Mouse (Mus musculus): Measurements from ENCODE around the gene Ugt1a7c. TPM values are rescaled to one million over a fixed set of nuclear protein-coding genes. Genes with fewer than 3 reads are reported as not detected.
"Not testable (repeated sequence)": the region's sequence is repeated elsewhere in the genome, so short reads cannot be mapped to it uniquely, and the experiment has no call there.

Gene Ugt1a7c
- polyA plus RNA-seq, 1 experiment from 2014 or later, result 0.79 TPM

DNA sequence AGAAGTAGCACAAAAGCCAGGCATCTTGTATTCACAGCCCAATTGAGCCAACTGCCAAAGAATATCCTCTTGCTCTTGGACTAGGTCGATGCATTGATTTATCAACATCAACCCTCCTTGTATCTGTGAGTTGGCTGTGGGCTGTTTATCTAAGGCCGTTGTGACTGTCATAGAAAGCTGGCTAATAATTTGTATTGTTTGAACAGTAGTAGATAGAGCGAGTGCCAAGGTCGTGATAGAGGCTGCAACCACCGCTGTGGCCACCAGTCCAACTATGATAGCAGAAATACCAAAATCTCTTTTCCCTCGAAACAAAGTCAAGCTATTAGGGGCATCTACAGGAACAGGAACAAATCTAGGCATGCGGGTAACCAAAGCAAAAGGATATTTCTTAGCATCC lies 77.3 kb downstream of the Ugt1a7c start:
- 88% methylated on average over 6 of the region's 7 CpGs for WGBS
- not testable (repeated sequence) for H3K4me1 ChIP-seq; H3K4me3 ChIP-seq; H3K36me3 ChIP-seq; DNase-seq (ENCODE audit: low spot score); H3K27me3 ChIP-seq (ENCODE audit: insufficient read depth, poor library complexity, severe bottlenecking); H3K27ac ChIP-seq; H3K9me3 ChIP-seq

DNA sequence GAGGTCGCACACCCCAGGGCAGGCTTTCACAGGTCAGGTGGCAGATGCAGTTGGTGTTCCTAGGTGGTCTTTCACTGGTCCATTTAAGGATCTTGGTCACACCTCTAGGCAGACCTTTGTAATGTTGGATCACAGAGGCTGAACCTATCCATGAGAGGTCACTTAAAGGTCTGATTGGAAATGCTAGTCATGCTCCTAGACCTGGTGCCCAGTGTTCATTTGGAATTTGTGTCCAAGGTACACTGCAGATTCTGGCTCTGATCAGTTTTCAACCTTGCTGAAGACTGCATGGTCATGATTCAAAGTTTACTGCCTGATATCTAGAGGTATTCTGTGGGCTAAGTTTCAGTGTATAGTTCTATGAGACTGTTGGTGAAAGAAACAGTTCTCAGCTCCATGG lies 84.8 kb downstream of the Ugt1a7c start:
- 74% methylated on average over 1 of the region's 1 CpGs for WGBS
- Histone ChIP-seq H3K9me3 (peaks cover 11% of the 10 kb centered on the region), H3K27me3 (ENCODE audit: insufficient read depth, poor library complexity, severe bottlenecking) (no peaks in the 10 kb centered on the region), H3K4me3 (no peak overlapping the region), H3K36me3 (no peaks in the 10 kb centered on the region), H3K27ac (no peak overlapping the region), H3K4me1 (no peaks in the 10 kb centered on the region)
- no peak for DNase-seq (ENCODE audit: low spot score)

DNA sequence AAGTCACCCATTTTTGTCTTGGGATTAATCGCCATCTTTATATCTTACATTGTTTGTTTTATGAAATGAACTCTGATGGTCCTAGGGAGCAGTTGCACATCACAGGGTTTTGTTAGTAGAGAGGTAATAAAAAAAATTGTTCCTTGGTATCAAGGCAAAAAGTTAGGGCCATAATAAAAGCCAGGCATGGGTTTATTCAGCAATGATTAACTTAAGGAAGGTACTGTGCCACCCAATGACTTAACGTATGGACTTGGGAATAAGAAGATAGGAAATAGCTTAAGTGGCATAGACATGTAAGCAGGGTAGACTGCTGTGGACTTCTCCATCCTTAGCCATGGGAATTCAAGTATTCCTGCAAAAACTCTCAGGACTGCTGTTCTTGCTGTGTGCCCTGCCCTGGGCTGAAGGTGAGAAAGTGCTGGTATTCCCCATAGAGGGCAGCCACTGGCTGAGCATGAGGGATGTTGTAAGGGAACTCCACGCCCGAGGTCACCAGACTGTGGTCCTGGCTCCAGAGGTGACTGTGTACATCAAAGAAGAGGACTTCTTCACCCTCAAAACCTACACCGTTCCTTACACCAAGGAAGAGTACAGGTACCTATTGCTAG lies 91.6 kb downstream of the Ugt1a7c start:
- no peak for DNase-seq (ENCODE audit: low spot score)
- WGBS, result 79% methylated on average over 5 of the region's 5 CpGs
- Histone ChIP-seq H3K4me3 (no peak overlapping the region), H3K27me3 (ENCODE audit: insufficient read depth, poor library complexity, severe bottlenecking) (no peaks in the 10 kb centered on the region), H3K36me3 (no peaks in the 10 kb centered on the region), H3K4me1 (no peaks in the 10 kb centered on the region), H3K9me3 (no peaks in the 10 kb centered on the region), H3K27ac (no peak overlapping the region)

DNA sequence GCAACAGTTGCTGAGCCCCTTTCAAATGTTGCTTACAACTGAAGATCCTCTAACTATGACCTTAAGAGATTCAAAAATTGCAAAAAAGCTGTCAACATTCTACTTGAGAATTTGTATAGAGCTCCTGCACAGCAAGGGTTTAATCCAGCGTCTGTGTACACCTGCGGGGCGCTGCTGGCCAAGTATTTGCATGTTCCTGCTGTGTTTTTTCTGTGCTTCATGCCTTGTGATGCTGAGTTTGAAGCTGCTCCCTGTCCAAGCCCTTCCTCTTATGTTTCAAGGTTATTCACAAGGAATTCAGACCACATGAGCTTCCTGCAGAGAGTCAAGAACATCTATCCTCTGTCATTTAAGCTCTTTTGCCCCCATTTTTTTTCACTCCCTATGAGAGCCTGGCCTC lies 97.3 kb downstream of the Ugt1a7c start:
- no peaks in the 10 kb centered on the region for H3K27me3 ChIP-seq (ENCODE audit: insufficient read depth, poor library complexity, severe bottlenecking)
- DNase-seq (ENCODE audit: low spot score), result no peak
- H3K36me3 ChIP-seq, result no peaks in the 10 kb centered on the region
- no peak overlapping the region for H3K27ac ChIP-seq
- WGBS, result 69% methylated on average over 3 of the region's 3 CpGs
- H3K4me3 ChIP-seq, result no peak overlapping the region
- no peaks in the 10 kb centered on the region for H3K4me1 ChIP-seq
- H3K9me3 ChIP-seq, result no peaks in the 10 kb centered on the region

DNA sequence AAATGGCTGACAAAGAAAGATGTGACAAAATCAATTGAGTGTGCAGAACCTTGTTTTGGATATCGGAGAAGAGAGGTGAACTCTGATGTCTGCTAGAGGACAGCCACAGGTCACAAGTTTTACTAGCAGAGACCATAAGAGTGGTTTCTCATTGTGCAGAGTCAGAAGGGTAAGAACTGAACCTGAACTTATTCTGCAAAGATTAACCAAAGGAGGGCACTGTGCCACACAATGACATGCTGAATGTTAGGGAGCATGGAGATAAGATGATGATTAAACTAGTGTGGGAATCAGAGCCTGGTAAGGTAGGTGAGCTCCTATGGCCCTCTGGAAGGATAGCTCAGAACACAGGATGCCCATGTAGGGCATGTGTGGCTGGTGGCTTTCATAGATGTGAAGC lies 100.8 kb downstream of the Ugt1a7c start:
- Histone ChIP-seq H3K4me1 (no peaks in the 10 kb centered on the region), H3K4me3 (no peak overlapping the region), H3K27ac (no peak overlapping the region), H3K27me3 (ENCODE audit: insufficient read depth, poor library complexity, severe bottlenecking) (no peaks in the 10 kb centered on the region), H3K36me3 (no peaks in the 10 kb centered on the region), H3K9me3 (no peaks in the 10 kb centered on the region)
- 84% methylated on average over 1 of the region's 1 CpGs for WGBS
- DNase-seq (ENCODE audit: low spot score), result no peak

DNA sequence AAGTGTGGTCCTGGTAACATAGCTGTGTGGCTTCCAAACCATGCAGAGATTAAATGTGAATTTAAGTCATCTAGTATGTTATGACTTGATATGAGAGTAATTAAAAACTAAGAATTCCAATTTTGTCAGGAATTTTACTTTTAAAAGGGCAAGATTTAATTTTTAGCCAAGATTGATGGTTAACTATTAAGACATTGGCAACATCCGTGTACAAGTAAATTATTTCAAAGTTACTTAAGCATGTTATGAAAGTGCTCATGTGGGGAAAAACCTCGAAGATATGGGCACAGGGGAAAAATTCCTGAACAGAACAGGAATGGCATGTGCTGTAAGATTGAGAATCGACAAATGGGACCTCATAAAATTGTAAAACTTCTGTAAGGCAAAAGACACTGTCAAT lies 102.6 kb downstream of the Ugt1a7c start:
- Histone ChIP-seq H3K4me3 (no peak overlapping the region), H3K27me3 (ENCODE audit: insufficient read depth, poor library complexity, severe bottlenecking) (no peaks in the 10 kb centered on the region), H3K27ac (no peak overlapping the region), H3K9me3 (no peaks in the 10 kb centered on the region), H3K4me1 (no peaks in the 10 kb centered on the region), H3K36me3 (no peaks in the 10 kb centered on the region)
- no peak for DNase-seq (ENCODE audit: low spot score)
- 72% methylated on average over 3 of the region's 3 CpGs for WGBS

DNA sequence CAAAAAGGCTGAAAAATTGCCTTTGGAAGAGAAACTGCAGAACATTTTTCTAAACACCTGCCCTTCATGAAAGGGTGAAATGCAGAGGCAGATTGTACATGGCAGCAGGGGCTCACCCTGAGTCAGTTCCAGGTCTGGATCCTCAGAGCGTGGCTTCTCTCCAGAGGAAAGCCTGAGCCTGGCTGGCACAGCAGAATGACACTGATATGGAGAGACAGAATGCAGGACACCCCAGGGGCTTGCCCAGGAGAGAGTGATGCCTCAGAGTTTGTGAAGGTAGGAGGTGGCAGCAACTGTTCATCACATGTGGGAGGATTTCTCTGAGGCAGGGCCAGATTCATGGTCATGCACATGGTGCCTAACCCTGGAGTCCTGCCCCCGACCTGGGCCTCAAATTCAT lies 105.1 kb downstream of the Ugt1a7c start:
- no peak overlapping the region for H3K4me3 ChIP-seq

DNA sequence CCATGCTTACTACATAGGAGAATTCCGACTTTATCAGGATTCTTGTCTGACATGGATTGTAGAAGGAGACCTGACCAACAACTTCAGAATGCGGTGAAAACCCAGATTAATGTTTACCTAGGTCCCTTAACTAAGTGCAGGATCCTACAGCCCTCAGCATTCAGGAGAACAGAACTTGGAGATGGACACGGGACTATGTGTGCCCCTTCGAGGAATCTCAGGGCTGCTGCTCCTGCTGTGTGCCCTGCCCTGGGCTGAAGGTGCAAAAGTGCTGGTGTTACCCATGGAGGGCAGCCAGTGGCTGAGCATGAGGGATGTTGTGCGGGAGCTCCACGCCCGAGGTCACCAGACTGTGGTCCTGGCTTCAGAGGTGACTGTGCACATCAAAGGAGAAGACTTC lies 105.6 kb downstream of the Ugt1a7c start, which contains the start of gene Ugt1a2:
Ugt1a2 (plus strand) TSS at position 146 of the 400 bp plus-strand sequence.
- Histone ChIP-seq H3K36me3 (no peaks in the 10 kb centered on the region), H3K9me3 (no peaks in the 10 kb centered on the region), H3K27me3 (ENCODE audit: insufficient read depth, poor library complexity, severe bottlenecking) (no peaks in the 10 kb centered on the region), H3K4me3 (no peak within 1 kb of the TSS), H3K4me1 (peaks cover 5% of the 10 kb centered on the region), H3K27ac (no peak within 1 kb of the TSS)
- WGBS, result 78% methylated on average over 7 of the region's 7 CpGs
- DNase-seq (ENCODE audit: low spot score), result no peak

More for the DNA sequence above, 105.1 kb downstream of the Ugt1a7c start:
- peaks cover under 1% of the 10 kb centered on the region; the same call in 1 of the 2 replicates for H3K4me1 ChIP-seq
- H3K27ac ChIP-seq, result no peak overlapping the region
- no peaks in the 10 kb centered on the region for H3K9me3 ChIP-seq
- no peaks in the 10 kb centered on the region for H3K36me3 ChIP-seq
- H3K27me3 ChIP-seq (ENCODE audit: insufficient read depth, poor library complexity, severe bottlenecking), result no peaks in the 10 kb centered on the region
- no peak for DNase-seq (ENCODE audit: low spot score)
- 56% methylated on average over 2 of the region's 2 CpGs for WGBS

DNA sequence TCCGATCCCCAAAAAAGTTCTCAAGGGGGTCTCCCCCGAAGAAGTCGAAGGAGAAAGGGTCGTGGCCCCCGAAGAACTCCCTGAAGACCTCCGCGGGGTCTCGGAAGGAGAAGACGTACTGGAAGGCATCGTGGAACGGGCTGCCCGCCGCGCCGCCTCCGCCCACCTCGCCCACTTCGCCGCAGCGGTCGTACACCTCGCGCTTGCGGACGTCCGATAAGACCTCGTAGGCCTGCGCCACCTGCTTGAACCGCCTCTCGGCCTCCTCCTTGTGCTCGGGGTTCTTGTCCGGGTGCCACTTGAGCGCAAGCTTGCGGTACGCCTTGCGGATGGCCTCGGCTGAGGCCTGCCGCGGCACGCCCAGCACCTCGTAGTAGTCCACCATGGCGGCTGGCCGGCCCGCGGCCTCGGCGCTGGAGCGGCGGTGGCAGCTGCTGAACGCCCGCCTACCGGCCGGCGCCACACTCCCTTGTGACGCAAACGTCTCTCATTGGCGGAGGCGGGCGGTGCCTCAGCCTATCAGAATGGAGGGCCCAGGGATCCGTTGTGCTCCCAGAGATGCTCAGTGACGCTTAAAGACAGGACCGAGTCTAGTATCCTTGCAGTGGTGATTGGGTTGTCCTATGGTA lies 110.5 kb downstream of the Ugt1a7c start, which contains the start of gene Dnajb3:
Dnajb3 (minus strand) TSS at position 489 of the 629 bp plus-strand sequence.
- 6% methylated on average over 62 of the region's 62 CpGs for WGBS
- peak within 1 kb of the TSS; percentile 71 for H3K4me3 ChIP-seq
- peaks cover 11% of the 10 kb centered on the region for H3K4me1 ChIP-seq
- H3K27me3 ChIP-seq (ENCODE audit: insufficient read depth, poor library complexity, severe bottlenecking), result no peaks in the 10 kb centered on the region
- H3K36me3 ChIP-seq, result no peaks in the 10 kb centered on the region
- no peaks in the 10 kb centered on the region for H3K9me3 ChIP-seq
- H3K27ac ChIP-seq, result peak within 1 kb of the TSS; percentile 95
- DNase-seq (ENCODE audit: low spot score), result peak; percentile 94

DNA sequence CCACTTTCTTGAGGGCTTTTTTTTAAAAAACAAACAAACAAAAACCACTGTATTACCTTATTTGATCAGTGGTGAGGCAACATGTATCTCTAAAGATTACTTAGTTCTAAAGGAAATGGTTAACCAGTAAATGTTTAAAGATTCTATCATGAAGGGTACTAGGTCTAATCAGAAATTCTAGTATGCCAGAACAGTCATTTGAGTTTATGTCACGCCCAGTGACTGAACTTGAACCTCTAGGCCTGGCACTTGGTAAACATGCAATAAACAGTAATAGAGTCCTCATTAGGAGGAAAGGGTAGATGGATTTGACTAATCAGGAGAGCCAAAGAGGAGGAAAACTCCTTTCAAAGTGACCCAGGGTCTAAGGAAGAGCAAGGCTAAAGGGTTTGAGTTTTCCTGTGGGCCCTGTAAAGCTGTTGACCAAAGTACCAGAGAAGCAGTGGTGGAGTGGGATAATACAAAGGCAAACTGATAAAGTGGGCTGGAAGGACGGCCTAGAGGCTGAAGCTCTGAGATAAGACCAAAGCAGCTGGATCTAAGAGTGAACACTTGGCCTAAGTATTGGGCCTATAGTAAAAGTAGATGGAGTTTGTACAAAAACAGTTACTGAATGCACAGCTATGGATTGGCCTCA lies 112.1 kb downstream of the Ugt1a7c start:
- peaks cover 11% of the 10 kb centered on the region for H3K4me1 ChIP-seq
- H3K36me3 ChIP-seq, result no peaks in the 10 kb centered on the region
- H3K27ac ChIP-seq, result peak overlapping the region; percentile 48; the same call in 1 of the 2 replicates
- H3K27me3 ChIP-seq (ENCODE audit: insufficient read depth, poor library complexity, severe bottlenecking), result no peaks in the 10 kb centered on the region
- no peak for DNase-seq (ENCODE audit: low spot score)
- WGBS, result 62% methylated on average over 2 of the region's 2 CpGs
- H3K9me3 ChIP-seq, result peaks cover 7% of the 10 kb centered on the region
- no peak overlapping the region for H3K4me3 ChIP-seq

DNA sequence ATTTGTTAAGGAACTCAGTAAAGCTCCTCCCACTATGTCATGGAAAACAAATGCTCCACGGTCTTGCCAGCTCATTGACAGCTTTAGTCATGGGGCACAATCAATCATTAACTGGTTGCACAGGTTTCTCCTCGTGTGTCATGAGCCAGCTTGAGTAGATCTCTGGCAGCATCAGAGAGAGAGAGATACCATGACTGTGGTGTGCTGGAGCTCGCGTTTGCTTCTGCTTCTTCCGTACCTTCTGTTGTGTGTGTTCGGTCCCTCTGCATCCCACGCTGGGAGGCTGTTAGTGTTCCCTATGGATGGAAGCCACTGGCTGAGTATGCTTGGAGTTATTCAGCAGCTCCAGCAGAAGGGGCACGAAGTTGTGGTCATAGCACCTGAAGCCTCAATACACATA lies 117.0 kb downstream of the Ugt1a7c start, which contains the start of gene Ugt1a1:
Ugt1a1 (plus strand) TSS at position 148 of the 400 bp plus-strand sequence.
- peaks cover 52% of the 10 kb centered on the region for H3K9me3 ChIP-seq
- no peaks in the 10 kb centered on the region for H3K27me3 ChIP-seq (ENCODE audit: insufficient read depth, poor library complexity, severe bottlenecking)
- no peaks in the 10 kb centered on the region for H3K4me1 ChIP-seq
- no peak within 1 kb of the TSS for H3K27ac ChIP-seq
- 63% methylated on average over 8 of the region's 8 CpGs for WGBS
- peak; percentile 85 for DNase-seq (ENCODE audit: low spot score)
- no peak within 1 kb of the TSS for H3K4me3 ChIP-seq
- no peaks in the 10 kb centered on the region for H3K36me3 ChIP-seq

DNA sequence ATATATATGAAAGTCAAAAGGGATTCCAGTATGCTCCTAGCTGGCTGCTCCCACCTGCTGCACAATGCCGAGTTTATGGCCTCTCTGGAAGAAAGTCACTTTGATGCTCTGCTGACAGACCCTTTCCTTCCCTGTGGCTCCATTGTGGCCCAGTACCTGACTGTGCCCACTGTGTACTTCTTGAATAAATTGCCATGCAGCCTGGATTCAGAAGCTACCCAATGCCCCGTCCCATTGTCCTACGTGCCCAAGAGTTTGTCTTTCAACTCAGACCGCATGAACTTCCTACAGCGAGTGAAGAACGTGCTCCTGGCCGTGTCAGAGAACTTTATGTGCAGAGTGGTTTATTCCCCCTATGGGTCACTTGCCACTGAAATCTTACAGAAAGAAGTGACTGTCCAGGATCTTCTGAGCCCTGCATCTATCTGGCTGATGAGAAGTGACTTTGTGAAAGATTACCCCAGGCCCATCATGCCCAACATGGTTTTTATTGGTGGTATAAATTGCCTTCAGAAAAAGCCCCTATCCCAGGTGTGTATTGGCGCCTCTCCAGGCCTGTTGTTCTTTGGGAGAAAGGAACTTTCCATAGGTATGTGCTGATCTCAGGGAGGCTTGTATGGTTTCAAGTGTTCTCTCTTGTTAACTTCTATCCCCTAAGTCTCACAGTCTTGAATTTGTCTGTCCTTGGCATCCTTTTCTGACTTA lies 117.6 kb downstream of the Ugt1a7c start:
- H3K36me3 ChIP-seq, result no peaks in the 10 kb centered on the region
- H3K4me1 ChIP-seq, result no peaks in the 10 kb centered on the region
- H3K27ac ChIP-seq, result no peak overlapping the region
- no peak overlapping the region for H3K4me3 ChIP-seq
- no peaks in the 10 kb centered on the region for H3K27me3 ChIP-seq (ENCODE audit: insufficient read depth, poor library complexity, severe bottlenecking)
- peaks cover 59% of the 10 kb centered on the region for H3K9me3 ChIP-seq
- 57% methylated on average over 8 of the region's 8 CpGs for WGBS
- peak; percentile 87 for DNase-seq (ENCODE audit: low spot score)

DNA sequence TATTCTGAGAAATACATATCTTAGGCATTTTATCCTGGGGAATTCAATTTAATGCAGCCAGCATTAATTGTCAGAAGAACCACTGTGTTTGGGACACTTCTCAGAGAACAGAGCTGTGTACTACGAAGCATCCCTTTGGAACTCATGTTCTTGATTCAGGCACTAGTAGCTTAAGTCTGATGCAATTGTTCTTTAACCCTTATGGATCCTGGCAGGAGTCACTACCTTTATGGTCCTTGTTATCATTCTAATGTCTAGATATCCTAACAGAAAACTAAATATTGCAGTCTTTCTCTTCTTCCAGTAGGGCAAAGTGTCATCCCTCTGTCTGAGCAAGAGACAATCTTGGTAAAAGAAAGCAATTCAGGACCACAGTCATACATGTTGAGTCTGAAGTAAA lies 118.2 kb downstream of the Ugt1a7c start:
- Histone ChIP-seq H3K27ac (no peak overlapping the region), H3K4me3 (no peak overlapping the region), H3K9me3 (peaks cover 61% of the 10 kb centered on the region), H3K27me3 (ENCODE audit: insufficient read depth, poor library complexity, severe bottlenecking) (no peaks in the 10 kb centered on the region), H3K36me3 (no peaks in the 10 kb centered on the region), H3K4me1 (no peaks in the 10 kb centered on the region)
- 71% methylated on average over 1 of the region's 1 CpGs for WGBS
- no peak for DNase-seq (ENCODE audit: low spot score)
